Mouse (Mus musculus) E14TG2a.4 (cell line): ENCODE data around the gene Hyal4.

Source experiments
- CTCF ChIP-seq: conservative IDR thresholded peaks from 2 replicates; pipeline ENCODE4 v1.5.1; 2014; ENCODE audit warnings: low read length
- NANOG ChIP-seq: IDR thresholded peaks from 2 replicates; pipeline ENCODE4 v1.6.1; 2014; ENCODE audit warnings: borderline replicate concordance, low read length, mixed read lengths
- POU5F1 ChIP-seq: IDR thresholded peaks from 2 replicates; pipeline ENCODE4 v1.6.1; 2014; ENCODE audit warnings: low read length, borderline replicate concordance

- TF ChIP-seq CTCF (no peak), NANOG (no peak), POU5F1 (no peak)
These were observed 18.1 kb downstream of the Hyal4 start for GRCm38 (mm10) chr6:24766261-24766660.
